Mouse (Mus musculus) thymus, adult 18-20 months (tissue): ENCODE measurements at regions not wholly inside any gene's neighbourhood (a gene's known extent, or its start where the extent isn't known, plus 50 kb on each side); places are given as distances from the start of the nearest gene placed in this dataset.

Source experiments
- DNase-seq, 2 experiments: peaks; one replicate each; pipeline ENCODE4 v3.0.0; 2022; ENCODE audit warnings: mixed read lengths in 2 of 2

DNA sequence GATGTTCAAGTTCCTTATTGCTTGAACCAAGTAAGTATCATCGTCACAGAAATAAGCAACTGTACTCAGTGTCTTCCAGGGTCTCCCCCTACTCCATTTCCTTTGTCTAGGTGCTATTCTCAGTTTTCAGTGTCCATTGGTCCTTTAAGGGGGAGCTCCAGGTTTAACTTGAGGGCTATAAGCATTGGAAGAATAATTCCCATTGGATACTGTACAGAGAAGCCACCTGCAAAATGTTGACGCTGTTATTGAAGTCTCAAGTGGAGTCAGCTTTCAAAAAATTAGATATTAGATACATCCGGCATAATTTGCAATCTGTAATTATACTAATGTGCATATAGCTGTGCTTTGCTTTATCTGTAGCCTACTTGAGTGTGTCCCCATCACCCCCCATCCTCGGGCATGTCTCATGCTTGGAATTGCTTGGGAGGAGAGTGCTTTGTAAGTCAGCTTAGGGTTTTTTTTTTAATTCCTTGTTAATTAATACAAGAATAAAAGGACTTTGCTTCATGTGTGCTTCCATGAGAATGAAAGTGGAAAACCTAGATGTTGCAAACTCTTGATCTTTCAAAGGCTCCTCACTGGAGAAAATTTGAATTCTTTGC is 425.6 kb upstream of the Ubash3b start:
- DNase-seq, result no peak

DNA sequence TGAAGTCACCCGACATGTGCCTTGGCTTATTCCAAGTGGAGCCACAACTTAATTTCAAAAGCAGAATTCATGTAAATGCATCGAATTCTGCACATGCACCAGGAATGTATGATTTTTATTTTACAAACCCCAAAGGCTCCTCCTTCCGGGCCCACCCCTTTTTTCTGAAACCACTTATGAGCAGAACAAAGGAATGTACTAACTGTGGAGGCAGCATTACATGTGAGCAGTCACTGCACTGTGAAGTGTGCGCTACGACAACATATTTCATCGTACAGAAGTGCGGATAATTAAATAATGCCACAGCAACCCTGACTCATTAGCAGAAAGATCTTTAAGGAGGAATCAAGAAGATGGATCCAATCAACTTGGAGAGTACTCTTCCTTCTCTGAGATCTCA is 424.8 kb upstream of the Ubash3b start:
- no peak for DNase-seq

DNA sequence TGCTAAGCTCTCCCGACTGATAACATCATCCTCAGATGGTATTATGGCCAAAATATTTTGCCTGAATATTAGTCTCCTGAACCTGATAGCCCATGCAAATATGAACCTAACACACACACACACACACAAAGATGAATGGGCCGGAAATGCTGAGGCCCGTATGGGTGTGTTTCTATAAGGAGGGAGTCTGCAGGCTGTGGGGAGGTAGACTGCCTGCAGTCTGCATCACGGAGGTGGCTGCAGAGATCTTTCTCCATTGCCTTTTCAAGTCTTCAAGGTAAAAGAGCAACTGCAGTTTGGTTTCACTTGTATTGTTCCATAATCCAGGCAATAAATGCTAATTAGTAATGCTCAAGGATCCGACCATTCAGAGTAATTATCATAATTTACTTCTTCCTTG is 424.3 kb upstream of the Ubash3b start:
- DNase-seq, result no peak

DNA sequence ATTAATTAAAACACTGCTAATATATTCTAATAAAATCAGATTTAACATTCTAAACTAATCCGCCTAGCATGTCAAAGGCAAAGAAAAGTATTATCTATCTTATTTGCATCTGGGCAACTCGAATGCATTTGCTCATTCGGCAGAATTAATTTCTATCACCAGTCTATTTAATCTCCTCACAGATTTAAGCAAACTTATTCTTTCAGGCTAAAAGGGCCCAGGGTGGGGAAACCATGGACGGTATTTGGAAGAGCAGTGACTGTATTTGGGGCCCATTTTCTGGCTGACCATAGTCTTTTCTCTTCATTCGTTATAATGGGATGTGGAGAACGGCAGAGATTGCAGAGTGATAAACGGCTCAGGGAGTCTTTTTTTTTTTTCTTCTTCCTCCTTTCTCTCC is 423.5 kb upstream of the Ubash3b start:
- DNase-seq, result no peak

DNA sequence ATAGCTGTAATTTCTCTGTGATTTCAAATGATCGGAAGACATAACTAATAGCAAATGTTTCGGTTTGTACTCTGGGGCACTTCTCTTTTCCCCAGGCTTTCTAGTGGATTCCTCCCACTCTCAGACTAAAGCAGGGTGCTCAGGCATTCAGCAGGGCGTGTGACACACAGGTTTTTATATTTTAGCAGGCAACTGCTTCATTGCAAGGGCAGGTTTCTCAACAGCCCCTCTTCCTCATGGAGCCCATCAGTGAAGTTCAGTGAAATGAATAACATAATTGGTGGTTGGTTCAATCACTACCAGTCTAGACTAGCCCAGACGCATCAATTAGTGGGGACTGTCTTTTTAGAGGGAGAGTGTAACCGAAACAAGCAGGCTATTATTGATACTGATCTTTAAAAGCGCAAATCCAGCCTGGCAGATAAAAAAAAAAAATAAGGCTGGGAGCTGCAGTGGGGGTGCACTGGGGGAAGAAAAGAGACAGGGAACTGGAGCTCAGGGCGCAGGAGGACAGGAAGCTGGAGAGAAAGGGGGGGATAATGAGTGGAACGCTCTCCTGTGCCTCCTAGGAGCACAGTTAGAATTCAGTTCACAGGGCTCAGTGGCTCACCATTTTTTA is 422.3 kb upstream of the Ubash3b start:
- no peak for DNase-seq

DNA sequence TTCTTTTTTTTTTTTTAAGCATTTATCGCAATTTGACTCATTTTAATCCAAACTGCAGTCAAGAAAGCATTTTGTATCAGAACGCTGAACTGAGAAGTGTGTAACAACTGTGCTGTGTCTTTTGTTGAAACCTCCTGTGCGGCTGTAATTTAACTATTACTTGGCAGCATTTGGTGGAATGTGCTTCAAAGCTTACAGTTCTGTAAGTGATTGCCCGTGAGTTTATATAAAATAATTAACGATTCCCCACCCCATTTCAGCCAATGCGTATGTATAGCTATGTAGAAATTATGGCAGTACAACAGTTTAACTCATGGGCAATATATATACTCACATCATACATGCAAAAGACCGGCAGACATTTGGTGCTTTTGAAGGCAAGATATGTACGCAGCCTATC is 421.8 kb upstream of the Ubash3b start:
- no peak for DNase-seq

DNA sequence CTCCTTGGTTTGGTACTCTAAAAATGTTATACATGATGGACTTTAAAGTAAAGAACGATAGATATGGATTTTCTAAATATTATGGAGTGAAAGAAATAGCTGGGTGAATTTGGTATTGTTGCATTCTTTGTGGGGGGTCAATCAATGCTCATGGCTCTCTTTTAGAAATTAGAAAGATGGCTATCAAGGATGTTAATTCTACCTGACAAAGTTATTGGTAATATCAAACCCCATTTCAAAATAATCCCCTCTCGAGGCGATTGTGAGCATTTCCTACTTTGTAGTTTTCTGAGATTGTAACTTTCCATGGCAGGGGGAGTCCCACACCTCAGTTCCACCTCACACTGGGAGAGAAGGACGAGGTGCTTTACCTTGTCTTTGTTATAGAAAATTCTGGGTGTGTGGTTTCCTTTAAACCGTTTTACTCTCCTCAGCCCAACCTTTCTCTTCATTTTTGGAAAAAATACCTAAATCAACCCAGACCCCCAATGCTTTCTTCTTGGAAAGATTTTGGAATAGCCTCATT is 421.3 kb upstream of the Ubash3b start:
- DNase-seq, result no peak

DNA sequence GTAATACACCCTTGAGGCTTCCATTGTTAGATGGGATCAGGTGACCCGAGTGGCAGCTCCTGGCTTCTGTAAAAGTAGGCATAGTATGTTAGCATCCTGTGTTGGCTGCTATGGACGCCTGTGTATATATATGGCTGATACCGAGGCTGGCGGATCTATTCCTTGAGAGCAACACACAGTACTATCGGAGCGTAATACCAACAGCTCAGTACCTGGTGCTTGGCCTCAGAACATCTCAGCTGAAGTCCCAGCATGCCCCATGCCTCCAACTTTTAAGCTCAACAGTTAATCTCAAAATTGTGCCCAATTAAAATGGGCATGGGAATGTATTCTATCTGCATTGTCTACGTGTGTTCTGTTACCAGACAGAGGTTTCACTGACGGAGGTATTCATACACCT is 420.7 kb upstream of the Ubash3b start:
- DNase-seq, result no peak

DNA sequence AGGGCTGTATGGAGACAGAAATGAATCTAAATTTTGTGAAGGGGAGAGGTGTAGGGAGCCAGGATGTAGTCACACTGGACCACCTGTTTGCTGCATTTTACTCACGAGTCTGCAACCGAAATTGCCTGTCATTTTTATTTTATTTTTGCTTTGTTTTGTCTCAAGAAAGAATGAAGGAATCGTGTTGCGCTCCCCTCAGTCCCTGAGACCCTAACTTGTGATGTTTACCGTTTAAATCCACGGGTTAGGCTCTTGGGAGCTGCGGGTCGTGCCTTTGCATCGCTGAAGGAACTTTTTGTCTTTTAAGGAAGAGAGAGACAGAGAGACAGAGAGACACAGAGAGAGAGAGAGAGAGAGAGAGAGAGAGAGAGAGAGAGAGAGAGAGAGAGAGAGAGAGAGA is 420.2 kb upstream of the Ubash3b start:
- DNase-seq, result no peak

DNA sequence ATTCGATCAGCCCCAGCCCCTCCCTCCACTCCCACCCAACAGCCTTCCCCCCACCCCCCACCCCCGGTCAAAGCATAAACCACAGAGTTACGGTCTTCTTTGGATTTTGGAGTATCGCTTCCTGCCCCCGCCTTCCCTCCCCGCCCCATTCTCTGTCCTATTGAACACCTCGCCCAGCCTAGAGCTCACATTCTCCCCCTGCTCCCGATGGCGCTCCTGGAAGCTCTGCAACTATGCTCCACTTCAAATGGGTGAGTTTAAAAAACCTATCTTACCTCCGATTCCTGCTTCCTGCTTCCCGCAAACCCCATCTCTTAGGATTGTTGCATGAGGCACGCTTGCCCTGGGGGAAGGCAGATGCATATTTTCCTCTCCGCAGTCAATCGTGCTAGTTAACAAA is 419.7 kb upstream of the Ubash3b start:
- DNase-seq, result no peak

DNA sequence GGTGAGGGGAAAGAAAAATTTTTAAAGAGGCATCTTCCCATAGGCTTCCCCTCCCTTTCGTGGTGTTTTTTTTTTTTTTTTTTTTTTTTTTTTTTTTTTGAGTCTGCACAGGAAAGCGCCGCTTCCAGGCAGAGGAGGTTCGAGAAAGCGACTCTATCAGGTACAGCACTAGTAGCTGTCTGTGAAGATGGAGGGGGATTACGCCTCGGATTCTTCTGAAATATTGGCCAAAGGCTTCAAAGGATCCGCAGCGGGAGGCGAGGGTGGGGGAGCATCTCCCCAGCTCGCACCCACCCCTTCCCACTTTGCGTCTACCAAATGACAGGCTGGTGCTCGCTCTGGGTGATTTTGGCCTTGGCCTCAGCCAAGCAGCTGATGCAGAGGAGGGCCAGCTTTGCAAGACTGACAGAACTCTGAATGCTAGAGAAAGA is 419.1 kb upstream of the Ubash3b start:
- no peak for DNase-seq

DNA sequence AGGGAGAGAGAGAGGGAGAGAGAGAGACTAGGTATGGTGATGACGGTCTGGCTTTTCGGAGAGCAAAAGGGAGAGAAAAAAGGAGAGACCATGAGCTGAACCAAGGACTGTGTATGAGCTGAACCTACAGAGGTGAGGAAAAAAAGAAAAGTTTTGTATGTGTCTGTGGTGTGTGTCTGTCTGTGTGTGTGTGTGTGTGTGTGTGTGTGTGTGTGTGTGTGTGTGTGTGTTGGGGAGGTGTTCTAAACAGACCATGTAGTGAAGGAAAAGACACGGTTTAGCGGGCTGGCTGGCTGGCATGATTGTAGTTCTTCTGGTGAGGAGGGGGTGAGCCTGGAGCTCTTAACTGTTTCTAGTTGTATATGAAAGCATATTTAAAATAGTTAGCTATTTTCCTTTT is 418.6 kb upstream of the Ubash3b start:
- no peak for DNase-seq

DNA sequence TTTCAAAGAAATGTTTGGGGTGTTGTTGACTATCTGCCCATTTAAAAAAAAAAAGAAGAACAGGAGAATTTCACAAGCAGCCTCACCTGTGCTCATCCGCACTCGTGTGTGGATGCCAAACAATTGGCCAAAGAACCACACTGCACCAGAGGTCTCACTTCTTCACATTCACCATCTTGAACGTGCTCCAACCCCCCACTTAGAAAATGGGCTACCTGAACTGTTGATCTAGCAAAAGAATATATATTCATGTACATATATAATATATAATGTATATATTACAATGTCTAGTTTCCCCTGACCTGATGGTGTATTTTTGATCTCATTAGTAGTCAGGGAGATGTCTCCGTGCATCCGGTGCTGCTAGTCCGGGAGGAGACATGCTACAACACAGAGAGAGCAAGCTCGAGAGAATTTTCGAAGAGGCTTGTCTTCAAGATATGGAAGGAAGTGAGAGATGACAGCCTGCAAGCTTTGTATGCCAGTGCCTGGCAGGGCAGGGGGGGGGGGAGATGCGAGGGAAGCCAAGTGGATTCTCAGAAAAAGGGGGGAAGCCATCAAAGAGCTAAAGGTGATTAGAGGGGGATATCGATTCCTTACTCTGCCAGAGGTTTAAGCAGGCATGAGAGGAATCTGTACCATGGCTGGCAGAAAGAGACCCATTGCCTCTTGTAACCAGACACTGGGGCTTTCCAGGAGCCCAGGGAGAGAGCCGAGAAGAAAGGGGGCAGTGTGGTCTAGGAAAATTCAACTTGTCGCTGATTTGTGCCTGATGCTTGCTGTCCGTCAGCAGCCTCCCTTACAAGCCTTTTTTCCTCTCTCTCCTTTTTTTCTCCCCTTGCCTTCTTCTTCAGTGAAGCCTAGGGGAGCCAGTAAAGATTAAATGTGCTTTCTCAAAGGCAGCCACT is 417.9 kb upstream of the Ubash3b start:
- no peak for DNase-seq

DNA sequence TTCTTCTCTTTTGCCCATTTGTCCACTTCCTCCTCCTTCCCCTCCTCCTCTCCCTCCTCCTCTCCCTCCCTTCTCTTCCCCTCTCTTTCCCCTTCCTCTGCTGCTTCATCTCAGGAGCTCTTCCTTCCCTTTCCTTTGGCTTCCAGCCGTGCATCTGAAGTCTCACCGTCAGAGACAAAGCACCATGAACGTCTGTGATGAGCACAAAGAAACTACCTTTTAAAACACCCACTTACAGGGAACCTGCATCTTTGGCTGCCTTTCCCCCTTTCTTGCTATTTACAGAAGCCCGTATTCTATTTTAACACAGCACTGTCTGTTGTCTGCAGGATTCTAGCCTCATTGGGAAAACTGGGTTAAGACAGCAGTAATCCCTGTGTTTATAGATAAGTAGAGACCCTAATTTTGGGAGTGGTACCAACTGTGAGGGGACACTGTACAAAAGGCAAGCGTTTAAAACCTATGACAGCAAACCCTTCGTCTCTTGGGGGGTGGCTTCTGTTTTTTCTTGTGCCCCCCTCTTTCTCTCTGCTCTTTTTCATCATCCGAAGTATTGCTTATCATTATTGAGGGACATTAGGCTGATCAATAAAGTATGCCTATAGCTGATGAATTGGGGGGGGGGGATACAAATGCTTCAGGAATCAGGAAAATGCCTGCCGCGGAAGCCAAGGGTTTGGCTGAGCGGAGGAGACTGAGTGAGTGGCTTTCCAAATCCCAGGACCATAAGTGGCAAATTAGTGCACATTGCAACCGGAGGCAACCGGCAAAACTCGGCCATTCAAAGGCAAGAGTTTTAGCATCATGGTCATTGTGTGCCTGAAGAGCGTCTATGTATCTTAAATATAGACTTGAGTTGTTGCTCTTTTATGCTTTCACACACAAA is 417.0 kb upstream of the Ubash3b start:
- DNase-seq, result no peak

DNA sequence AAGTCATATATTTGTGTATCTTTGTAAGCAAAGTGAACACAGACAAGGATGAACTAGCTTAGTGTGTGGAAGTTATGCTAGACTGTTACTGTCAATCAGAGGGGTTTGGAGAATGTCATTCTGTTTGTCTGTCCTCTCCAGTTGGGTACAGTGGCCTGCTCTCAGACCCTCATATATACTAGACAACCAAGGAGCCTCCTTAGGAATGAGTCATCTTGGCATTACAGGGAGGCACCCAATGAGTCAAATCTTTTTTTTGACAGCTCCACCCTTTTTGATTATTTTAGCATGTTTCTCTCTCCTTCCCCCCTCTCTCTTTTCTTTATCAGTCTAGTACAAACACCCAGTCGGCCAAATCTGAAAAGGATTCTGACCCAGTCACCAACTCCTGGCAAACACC is 416.3 kb upstream of the Ubash3b start:
- DNase-seq, result no peak

DNA sequence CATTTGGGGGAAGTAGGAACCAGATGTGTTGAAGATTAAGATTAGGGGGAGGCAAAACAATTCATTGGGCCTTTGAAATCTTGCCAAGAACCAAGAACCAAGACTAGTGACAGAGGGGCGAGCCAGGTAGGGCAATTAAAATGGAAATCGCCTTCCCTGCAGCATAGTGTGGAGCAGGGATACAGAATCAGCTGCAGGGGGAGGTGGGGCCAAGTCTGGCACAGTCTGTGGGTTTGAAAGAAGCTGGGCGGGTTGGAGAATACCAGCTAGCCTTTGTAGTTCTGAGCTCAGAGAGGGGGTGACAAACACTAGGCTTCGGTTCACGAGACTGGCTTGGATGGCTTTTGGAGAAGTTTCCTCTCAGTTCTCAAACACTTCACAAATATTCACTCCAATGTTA is 414.3 kb upstream of the Ubash3b start:
- no peak for DNase-seq

DNA sequence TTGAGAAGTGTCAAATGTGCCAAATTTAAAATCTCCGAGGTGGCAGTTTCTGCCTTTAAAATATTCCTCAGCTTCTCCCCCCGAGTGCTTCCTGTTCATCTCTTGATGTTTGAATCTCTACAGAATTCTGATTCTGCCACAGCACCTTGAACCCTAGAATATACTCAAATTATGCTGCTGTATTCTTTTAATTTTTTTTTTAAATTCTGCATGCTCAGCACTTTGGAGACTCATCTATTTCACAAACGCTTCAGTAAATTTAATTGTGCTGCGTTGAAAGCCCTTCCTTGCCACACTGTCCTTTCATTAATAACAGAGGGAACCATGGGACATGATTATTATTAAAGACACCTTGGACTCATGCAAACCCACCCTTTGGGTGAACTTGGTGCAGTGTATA is 408.8 kb upstream of the Ubash3b start:
- DNase-seq, result no peak

DNA sequence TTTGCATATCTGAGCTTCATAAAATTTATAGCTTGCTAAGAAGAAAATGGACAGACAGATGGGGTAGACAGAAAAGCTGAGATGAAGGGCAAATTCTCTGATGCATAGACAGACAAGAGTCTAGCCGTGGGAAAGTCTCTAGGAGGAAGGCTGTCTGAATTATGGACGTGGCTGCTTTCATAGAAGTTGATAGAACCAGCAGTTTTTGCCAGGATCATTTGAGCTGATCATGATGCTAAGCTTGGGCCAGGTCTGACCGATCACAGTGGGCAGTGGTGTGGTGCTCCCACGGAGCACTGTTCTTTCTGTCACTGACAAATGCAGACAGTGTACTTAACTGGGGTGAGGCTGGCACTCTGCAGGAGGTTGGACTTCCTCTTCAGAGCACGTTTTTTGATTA is 405.0 kb upstream of the Ubash3b start:
- DNase-seq, result no peak

DNA sequence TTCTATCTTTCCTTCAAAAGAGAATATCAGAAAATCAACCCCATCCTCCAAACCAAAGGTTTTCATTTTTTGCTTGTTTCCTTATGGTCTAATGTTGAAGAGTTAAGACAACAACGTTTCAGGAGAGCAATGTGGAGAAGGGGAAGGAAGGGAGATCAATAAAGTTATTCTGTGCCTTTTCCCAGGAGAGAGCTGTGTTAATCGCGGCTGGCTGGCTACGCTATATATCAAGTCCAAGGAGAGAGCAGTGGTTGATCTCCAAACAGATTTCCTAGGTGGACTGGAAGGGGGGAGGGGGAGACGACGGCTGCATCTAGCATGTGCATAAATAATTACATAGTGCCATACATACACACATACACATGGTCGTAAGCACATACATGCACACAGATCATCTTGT is 404.3 kb upstream of the Ubash3b start:
- DNase-seq, result no peak

DNA sequence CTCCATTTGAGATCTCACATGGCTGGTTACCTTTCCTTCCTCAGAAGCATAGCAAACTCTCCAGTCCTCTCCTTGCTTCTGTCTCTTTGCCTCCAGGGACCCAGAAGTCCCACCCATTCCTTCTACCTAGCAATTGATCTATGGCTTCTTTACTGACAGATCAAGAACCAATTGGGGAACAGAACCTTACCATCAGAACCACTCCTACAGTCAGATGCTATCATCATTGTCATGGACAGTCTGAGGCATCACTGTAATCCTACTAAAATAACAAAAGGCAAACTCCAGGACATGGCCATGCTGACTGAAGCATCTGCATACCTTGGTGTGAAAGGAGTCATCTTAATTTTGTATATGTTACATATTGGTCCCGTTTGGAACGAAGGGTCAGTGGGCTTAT is 401.9 kb upstream of the Ubash3b start:
- no peak for DNase-seq

DNA sequence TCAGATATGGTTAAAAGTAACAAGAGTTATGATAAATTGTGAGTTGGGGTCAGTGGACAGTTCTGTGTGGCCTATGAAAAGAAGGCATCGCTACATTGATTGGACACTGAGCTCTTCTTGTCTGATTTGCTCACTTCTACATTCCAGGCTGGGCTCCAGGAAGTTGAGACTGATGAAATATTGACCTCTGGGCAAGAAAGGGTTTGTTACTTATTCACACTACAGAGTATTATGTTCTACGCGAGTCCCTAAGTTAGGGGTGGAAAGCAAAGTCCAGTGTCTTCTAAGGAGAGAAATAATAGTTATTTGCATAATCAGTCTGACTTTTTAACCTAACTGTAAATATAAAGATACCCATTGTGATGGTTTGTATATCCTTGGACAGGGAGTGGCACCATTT is 397.0 kb upstream of the Ubash3b start:
- DNase-seq, result no peak

DNA sequence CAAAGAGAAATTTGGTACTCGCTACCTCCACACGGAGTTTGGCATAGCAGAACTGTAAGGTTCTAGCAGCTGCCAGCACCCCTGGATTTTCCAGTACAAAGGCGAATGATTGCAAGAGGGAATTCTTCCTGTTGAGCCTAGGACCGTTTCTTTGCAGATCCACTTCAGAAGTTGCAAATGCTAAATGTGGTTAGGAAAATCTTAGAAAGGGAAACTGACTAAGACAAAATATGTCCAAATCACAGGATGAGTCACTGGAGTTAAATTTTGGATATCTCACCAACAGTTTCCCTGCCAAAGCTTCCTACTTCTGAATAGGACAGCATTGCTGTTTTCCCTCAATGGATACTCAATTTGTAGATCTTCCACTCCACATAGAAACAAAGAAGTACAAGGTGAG is 395.4 kb upstream of the Ubash3b start:
- DNase-seq, result no peak

DNA sequence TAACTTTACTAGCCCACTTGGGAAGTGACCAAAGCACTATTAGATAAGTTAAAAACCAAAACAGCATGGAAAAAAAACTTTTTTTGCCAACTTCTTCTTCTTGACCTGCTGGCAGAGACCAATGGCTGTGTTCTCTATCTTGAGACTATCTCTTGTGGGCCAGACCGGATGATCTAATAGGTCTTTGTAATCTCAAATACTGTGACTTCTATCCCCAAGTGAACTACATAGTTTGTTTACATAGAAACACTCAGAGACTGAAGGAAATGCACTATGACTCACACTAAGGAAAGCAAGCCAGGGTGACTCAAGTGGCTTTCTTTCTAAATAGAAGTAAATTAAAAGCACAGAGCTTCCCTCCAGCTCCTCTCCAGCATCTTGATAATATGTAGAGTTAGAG is 384.3 kb upstream of the Ubash3b start:
- DNase-seq, result no peak
